ENCODE assay signal across 14 mouse cellular contexts in genomic region chr1:60718580-60718979, GRCm38 (mm10). TPM values are rescaled to one million over a fixed set of nuclear protein-coding genes. Genes with fewer than 3 reads are reported as not detected.
DNase-seq lines count a peak whose midpoint lies in the region; ATAC-seq and TF ChIP-seq lines count a peak whose summit lies in the region.
"Had no signal": no experiment of that assay in that cellular context is flagged by ENCODE, and none has a peak within 500 bp of the region (broad histone marks: within the 10 kb centered on the region; RNA-seq: fewer than 3 reads in every experiment).

No protein-coding gene starts in this region.

- no peak for TF ChIP-seq CTCF in kidney, adult 2 months (conservative IDR thresholded peaks at IDR 0.05; ENCODE audit: insufficient read depth, insufficient read length, low read depth, low read length)
- TF ChIP-seq CTCF in liver, postnatal 0 days (IDR thresholded peaks at IDR 0.05; ENCODE audit: low read depth): no peak

- 63% methylated on average over 4 of the region's 4 CpGs for WGBS in kidney, adult 2 months
- 65% methylated on average over 4 of the region's 4 CpGs for WGBS in kidney, embryonic 16.5 days
- WGBS in liver, postnatal 0 days (ENCODE audit: insufficient replicate concordance): 71% methylated on average over 4 of the region's 4 CpGs

- peak; percentile 13 for DNase-seq in adrenal gland, adult 2 months
- no peak for DNase-seq in adrenal gland, postnatal 4 days (ENCODE audit: low spot score in 2 of 2)
- DNase-seq in kidney, adult 2 months: peak; percentile 71
- no peak for DNase-seq in kidney, adult 18-20 months
- DNase-seq in lung, postnatal 14 days: peak; percentile 20
- DNase-seq in liver, postnatal 0 days: no peak
- no peak for DNase-seq in neural tube, embryonic 10.5 days (ENCODE audit: extremely low spot score, low spot score)
- DNase-seq: cerebellum, adult 9-10 months; right cerebral cortex, postnatal 14 days had no signal

- H3K27me3 ChIP-seq in kidney, adult 2 months (replicated peaks; ENCODE audit: control insufficient read depth, insufficient read depth, low read length): no peaks in the 10 kb centered on the region
- H3K27me3 ChIP-seq in kidney, embryonic 16.5 days (ENCODE audit: insufficient read depth, low read length): no peaks in the 10 kb centered on the region
- H3K27me3 ChIP-seq in liver, postnatal 0 days (ENCODE audit: insufficient read depth, low read length): no peaks in the 10 kb centered on the region
- H3K27me3 ChIP-seq: CH12.LX; liver, embryonic 15.5 days had no signal

- no peaks in the 10 kb centered on the region for H3K9me3 ChIP-seq in kidney, embryonic 16.5 days (ENCODE audit: low read length)
- no peaks in the 10 kb centered on the region for H3K9me3 ChIP-seq in liver, postnatal 0 days (ENCODE audit: low read length)
- H3K9me3 ChIP-seq: liver, embryonic 15.5 days had no signal

- no peak for TF ChIP-seq EP300 in liver, postnatal 0 days (IDR thresholded peaks at IDR 0.05; ENCODE audit: low read depth)

- H3K4me1 ChIP-seq in kidney, adult 2 months (ENCODE audit: control insufficient read depth, insufficient read depth, low read length): peaks cover 6% of the 10 kb centered on the region; the same call in 1 of the 2 replicates
- H3K4me1 ChIP-seq in kidney, embryonic 16.5 days (ENCODE audit: insufficient read depth, low read length): no peaks in the 10 kb centered on the region
- H3K4me1 ChIP-seq in liver, postnatal 0 days (ENCODE audit: insufficient read depth): no peaks in the 10 kb centered on the region
- H3K4me1 ChIP-seq: liver, embryonic 15.5 days had no signal

- H3K36me3 ChIP-seq in kidney, adult 2 months (ENCODE audit: control insufficient read depth, insufficient read depth, low read length): no peaks in the 10 kb centered on the region
- no peaks in the 10 kb centered on the region for H3K36me3 ChIP-seq in kidney, embryonic 16.5 days (ENCODE audit: insufficient read depth, low read length)
- H3K36me3 ChIP-seq in liver, postnatal 0 days (replicated peaks; ENCODE audit: insufficient read depth, low read length): no peaks in the 10 kb centered on the region
- H3K36me3 ChIP-seq: liver, embryonic 15.5 days had no signal

- peak overlapping the region; percentile 71; the same call in 1 of the 2 replicates for H3K27ac ChIP-seq in kidney, adult 2 months (ENCODE audit: insufficient read depth, low read depth, low read length)
- peak overlapping the region; percentile 73 for H3K27ac ChIP-seq in kidney, embryonic 16.5 days (ENCODE audit: low read length)
- H3K27ac ChIP-seq in liver, postnatal 0 days (ENCODE audit: low read depth): no peak overlapping the region
- H3K27ac ChIP-seq: liver, embryonic 15.5 days had no signal

- H3K4me3 ChIP-seq in kidney, adult 2 months (ENCODE audit: insufficient read depth, low read depth, low read length): no peak overlapping the region
- no peak overlapping the region for H3K4me3 ChIP-seq in kidney, embryonic 16.5 days (ENCODE audit: low read length)
- H3K4me3 ChIP-seq in liver, postnatal 0 days (ENCODE audit: low read depth, low read length): no peak overlapping the region
- H3K4me3 ChIP-seq: liver, embryonic 15.5 days had no signal

- ATAC-seq in kidney, embryonic 16.5 days (ENCODE audit: low FRiP score, low TSS enrichment): no peak
- no peak for ATAC-seq in liver, postnatal 0 days
- ATAC-seq: Patski had no signal

- no peak for TF ChIP-seq POLR2A in kidney, adult 2 months (IDR thresholded peaks at IDR 0.05; ENCODE audit: low read depth, low read length)

- H3K9ac ChIP-seq in kidney, embryonic 16.5 days (replicated peaks; ENCODE audit: low read length): no peak overlapping the region
- H3K9ac ChIP-seq in liver, postnatal 0 days (replicated peaks): no peak overlapping the region
- H3K9ac ChIP-seq: liver, embryonic 15.5 days had no signal

- no peak overlapping the region for H3K4me2 ChIP-seq in kidney, embryonic 16.5 days (replicated peaks; ENCODE audit: low read depth, low read length)
- no peak overlapping the region for H3K4me2 ChIP-seq in liver, postnatal 0 days (ENCODE audit: low read depth, low read length)
- H3K4me2 ChIP-seq: liver, embryonic 15.5 days; midbrain, embryonic 11.5 days had no signal

RNA-seq across cellular contexts. Expression of gene Cd28, which starts 2.0 kb away (rescaled TPM):
- under 1 TPM; 0.29 to 0.83 TPM for total RNA-seq in adrenal gland, adult 2 months (2021)
- 0.06 and 0.12 TPM in 2 replicates for polyA plus RNA-seq in adrenal gland, adult 2 months (2012; rRNA removed)
- total RNA-seq in adrenal gland, postnatal 4 days (2021): under 1 TPM; 0.34 to 0.37 TPM
- polyA plus RNA-seq in kidney, adult 2 months (2012; rRNA removed): 0.04 and 0.55 TPM in 2 replicates
- 0.17 and 0.24 TPM in 2 replicates for polyA plus RNA-seq in kidney, embryonic 16.5 days (2015; fragmentation: Nextera tagmentation; extraction: Ambion mirVana)
- 0.05 and 0.07 TPM in 2 replicates for polyA plus RNA-seq in liver, postnatal 0 days (2015; fragmentation: Nextera tagmentation; extraction: Ambion mirVana)
- polyA plus RNA-seq: Patski had no signal

Comparison
In these comparisons a context has a peak if more than half of its experiments do, and no peak if none do; other contexts are left out.
1. DNase-seq: peak in adrenal gland, adult 2 months (single experiment), kidney, adult 2 months (single experiment) and lung, postnatal 14 days (single experiment); none in adrenal gland, postnatal 4 days (0 of 2), kidney, adult 18-20 months (single experiment), liver, postnatal 0 days (single experiment) and neural tube, embryonic 10.5 days (single experiment).